Mouse (Mus musculus) C2C12 (cell line): ENCODE measurements around the gene Polr2m.

Experiments used
- CEBPB ChIP-seq: IDR thresholded peaks from one replicate; pipeline ENCODE4 v1.6.1; 2011; ENCODE audit warnings: low read depth, mild to moderate bottlenecking, control low read depth, moderate library complexity
- CTCF ChIP-seq: IDR thresholded peaks from one replicate; pipeline ENCODE4 v1.5.1; 2011; ENCODE audit not compliant: control insufficient read depth, insufficient read depth, insufficient read length
- FOSL1 ChIP-seq: IDR thresholded peaks from one replicate; pipeline ENCODE4 v1.8.0; 2011; ENCODE audit warnings: mild to moderate bottlenecking, low read length; ENCODE audit not compliant: poor library complexity, insufficient read depth, severe bottlenecking
- MAX ChIP-seq: IDR thresholded peaks from one replicate; pipeline ENCODE4 v1.6.1; 2011; ENCODE audit warnings: mild to moderate bottlenecking, control low read depth
- MYOD1 ChIP-seq: IDR thresholded peaks from one replicate; pipeline ENCODE4 v1.6.1; 2011; ENCODE audit warnings: low read depth; ENCODE audit not compliant: control insufficient read depth, insufficient read length
- MYOG ChIP-seq: IDR thresholded peaks from one replicate; pipeline ENCODE4 v1.6.1; 2011; ENCODE audit not compliant: control insufficient read depth, insufficient read length; ENCODE audit errors: extremely low read depth
- USF1 ChIP-seq: IDR thresholded peaks from one replicate; pipeline ENCODE4 v1.6.1; 2011; ENCODE audit warnings: low read depth, mild to moderate bottlenecking, control low read depth, moderate library complexity

DNA sequence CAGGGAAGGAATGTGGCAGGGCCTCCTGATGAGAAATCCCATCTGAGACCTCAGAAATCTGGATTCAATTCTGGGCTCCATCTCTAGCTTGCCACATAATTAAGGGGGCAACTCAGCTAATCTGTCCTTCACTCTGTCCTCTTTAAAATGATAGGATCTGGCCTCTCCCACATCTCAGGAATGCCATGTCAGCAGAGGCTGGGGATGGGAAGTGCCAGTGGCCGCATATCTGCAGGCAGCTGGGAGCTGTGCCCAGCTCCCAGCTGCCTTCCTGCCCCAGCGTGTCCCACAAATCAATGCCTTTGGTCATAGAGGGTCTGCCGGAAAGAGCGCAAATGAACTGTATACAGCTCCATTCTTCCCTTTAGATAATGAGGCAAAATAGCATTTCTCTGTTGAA lies 18.3 kb downstream of the Polr2m start:
- TF ChIP-seq CTCF (no peak), MYOD1 (no peak), USF1 (no peak), MAX (no peak), FOSL1 (no peak), CEBPB (no peak), MYOG (no peak)
